Mouse (Mus musculus) intestine, embryonic 14.5 days (tissue): ENCODE results near the gene Trappc10. TPM values are rescaled to one million over a fixed set of nuclear protein-coding genes. Genes with fewer than 3 reads are reported as not detected.

Experiments used
- ATAC-seq: fragments of 200-750 bp; cut with Nextera tagmentation; replicated peaks from 2 replicates; pipeline ENCODE4 v1.8.0; 2017; ENCODE audit warnings: low read depth, moderate number of reproducible peaks, moderate TSS enrichment, moderate library complexity; ENCODE audit not compliant: low FRiP score, low TSS enrichment
- DNase-seq: peaks from one replicate; pipeline ENCODE4 v3.0.0-alpha.2; 2018; ENCODE audit warnings: low spot score
- H3K27ac ChIP-seq: fragments of 300-500 bp; sonication (generic); 2 replicates; pipeline ENCODE4 v1.5.1; 2014; ENCODE audit warnings: low read depth, mild to moderate bottlenecking, control low read depth
- H3K27me3 ChIP-seq: fragments of 300-500 bp; sonication (generic); replicated peaks from 2 replicates; pipeline ENCODE4 v1.6.1; 2014; ENCODE audit warnings: low read length, control low read depth; ENCODE audit not compliant: control insufficient read depth, insufficient read depth
- H3K36me3 ChIP-seq: fragments of 300-500 bp; sonication (generic); 2 replicates; pipeline ENCODE4 v1.6.1; 2014; ENCODE audit warnings: low read length, control low read depth; ENCODE audit not compliant: control insufficient read depth, insufficient read depth
- H3K4me1 ChIP-seq: fragments of 300-500 bp; sonication (generic); replicated peaks from 2 replicates; pipeline ENCODE4 v1.6.1; 2014; ENCODE audit warnings: low read length, control low read depth, mixed read lengths; ENCODE audit not compliant: control insufficient read depth, insufficient read depth
- H3K4me2 ChIP-seq: fragments of 300-500 bp; sonication (generic); 2 replicates; pipeline ENCODE4 v1.6.1; 2014; ENCODE audit warnings: low read length
- H3K4me3 ChIP-seq: fragments of 300-500 bp; sonication (generic); 2 replicates; pipeline ENCODE4 v1.5.1; 2014; ENCODE audit warnings: low read depth, low read length, control low read depth, mixed read lengths
- H3K9ac ChIP-seq: fragments of 300-500 bp; sonication (generic); 2 replicates; pipeline ENCODE4 v1.6.1; 2014; ENCODE audit warnings: mild to moderate bottlenecking, low read length
- H3K9me3 ChIP-seq: fragments of 300-500 bp; sonication (generic); 2 replicates; pipeline ENCODE4 v1.6.1; 2016; ENCODE audit warnings: low read length, control low read depth; ENCODE audit not compliant: control insufficient read depth
- WGBS: fragments of 180-500 bp; shearing (Covaris S2); extraction: QIAGEN DNeasy Blood & Tissue Kit; methylation state at CpG from one replicate; pipeline ENCODE4 v1.1.7; 2014; 5-methylcytosine and 5-hydroxymethylcytosine counted together
- polyA plus RNA-seq: library from polyadenylated mRNA; unstranded; fragments of >200 nt; fragmentation: Nextera tagmentation; extraction: Ambion mirVana; gene quantifications from 2 replicates; pipeline ENCODE4 v1.2.1, GENCODE M21; 2014

Trappc10 gene
- polyA plus RNA-seq, 1 experiment from 2014 or later = 17.6 TPM

GRCm38 (mm10) chr10:78228560-78228928 is 15.9 kb downstream of the Trappc10 start:
- Histone ChIP-seq H3K27me3 (no peaks in the 10 kb centered on the region), H3K9ac (no peak overlapping the region), H3K4me2 (no peak overlapping the region), H3K4me3 (no peak overlapping the region), H3K4me1 (no peaks in the 10 kb centered on the region), H3K36me3 (peaks cover 36% of the 10 kb centered on the region), H3K27ac (no peak overlapping the region), H3K9me3 (no peaks in the 10 kb centered on the region)
- DNase-seq = no peak
- no peak for ATAC-seq
- WGBS = 90% methylated on average over 5 of the region's 5 CpGs

- no peaks in the 10 kb centered on the region for H3K4me1 ChIP-seq
- 83% methylated on average over 8 of the region's 8 CpGs for WGBS
- H3K4me3 ChIP-seq = no peak overlapping the region
- no peak overlapping the region for H3K9ac ChIP-seq
- no peak overlapping the region for H3K27ac ChIP-seq
- H3K36me3 ChIP-seq = peaks cover 36% of the 10 kb centered on the region
- no peak for DNase-seq
- H3K27me3 ChIP-seq = no peaks in the 10 kb centered on the region
- H3K9me3 ChIP-seq = no peaks in the 10 kb centered on the region
- H3K4me2 ChIP-seq = no peak overlapping the region
- no peak for ATAC-seq
Measured at GRCm38 (mm10) chr10:78227875-78228559, 16.4 kb downstream of the Trappc10 start.

- peaks cover 48% of the 10 kb centered on the region for H3K36me3 ChIP-seq
- no peak overlapping the region for H3K4me2 ChIP-seq
- no peak for ATAC-seq
- H3K27me3 ChIP-seq = no peaks in the 10 kb centered on the region
- no peak for DNase-seq
- WGBS = 86% methylated on average over 6 of the region's 6 CpGs
- H3K27ac ChIP-seq = no peak overlapping the region
- H3K4me3 ChIP-seq = no peak overlapping the region
- no peak overlapping the region for H3K9ac ChIP-seq
- no peaks in the 10 kb centered on the region for H3K4me1 ChIP-seq
- H3K9me3 ChIP-seq = no peaks in the 10 kb centered on the region
Measured at GRCm38 (mm10) chr10:78224136-78224535, 20.3 kb downstream of the Trappc10 start.

GRCm38 (mm10) chr10:78222908-78223307 is 21.5 kb downstream of the Trappc10 start:
- no peak for DNase-seq
- no peaks in the 10 kb centered on the region for H3K4me1 ChIP-seq
- 86% methylated on average over 4 of the region's 4 CpGs for WGBS

GRCm38 (mm10) chr10:78221315-78221714 is 23.1 kb downstream of the Trappc10 start:
- Histone ChIP-seq H3K9ac (no peak overlapping the region), H3K36me3 (peaks cover 57% of the 10 kb centered on the region), H3K27me3 (no peaks in the 10 kb centered on the region), H3K27ac (no peak overlapping the region), H3K9me3 (no peaks in the 10 kb centered on the region), H3K4me1 (no peaks in the 10 kb centered on the region), H3K4me2 (no peak overlapping the region), H3K4me3 (no peak overlapping the region)
- 90% methylated on average over 7 of the region's 7 CpGs for WGBS
- ATAC-seq (no peak), DNase-seq (no peak)

More at GRCm38 (mm10) chr10:78222908-78223307, 21.5 kb downstream of the Trappc10 start:
- Histone ChIP-seq H3K4me2 (no peak overlapping the region), H3K36me3 (peaks cover 52% of the 10 kb centered on the region), H3K9ac (no peak overlapping the region), H3K27me3 (no peaks in the 10 kb centered on the region), H3K27ac (no peak overlapping the region), H3K9me3 (no peaks in the 10 kb centered on the region), H3K4me3 (no peak overlapping the region)
- ATAC-seq = no peak

GRCm38 (mm10) chr10:78219528-78219927 is 24.9 kb downstream of the Trappc10 start:
- no peaks in the 10 kb centered on the region for H3K27me3 ChIP-seq
- H3K9ac ChIP-seq = no peak overlapping the region
- DNase-seq (no peak), ATAC-seq (no peak)
- no peaks in the 10 kb centered on the region for H3K9me3 ChIP-seq
- no peak overlapping the region for H3K27ac ChIP-seq
- no peak overlapping the region for H3K4me2 ChIP-seq
- WGBS = 90% methylated on average over 1 of the region's 1 CpGs
- H3K36me3 ChIP-seq = peaks cover 71% of the 10 kb centered on the region
- no peaks in the 10 kb centered on the region for H3K4me1 ChIP-seq
- H3K4me3 ChIP-seq = no peak overlapping the region

GRCm38 (mm10) chr10:78218576-78218975 is 25.9 kb downstream of the Trappc10 start:
- Histone ChIP-seq H3K4me3 (no peak overlapping the region), H3K9ac (no peak overlapping the region), H3K4me2 (no peak overlapping the region), H3K4me1 (no peaks in the 10 kb centered on the region), H3K27me3 (no peaks in the 10 kb centered on the region), H3K36me3 (peaks cover 80% of the 10 kb centered on the region), H3K9me3 (no peaks in the 10 kb centered on the region), H3K27ac (no peak overlapping the region)
- WGBS = 89% methylated on average over 6 of the region's 6 CpGs
- ATAC-seq (no peak), DNase-seq (no peak)

GRCm38 (mm10) chr10:78216376-78217083 is 27.9 kb downstream of the Trappc10 start:
- Histone ChIP-seq H3K9ac (no peak overlapping the region), H3K4me1 (no peaks in the 10 kb centered on the region), H3K27ac (no peak overlapping the region), H3K4me3 (no peak overlapping the region), H3K4me2 (no peak overlapping the region), H3K27me3 (no peaks in the 10 kb centered on the region), H3K36me3 (peaks cover 89% of the 10 kb centered on the region), H3K9me3 (no peaks in the 10 kb centered on the region)
- DNase-seq (no peak), ATAC-seq (no peak)
- WGBS = 84% methylated on average over 6 of the region's 6 CpGs

- 95% methylated on average over 9 of the region's 9 CpGs for WGBS
- H3K36me3 ChIP-seq = peaks cover 88% of the 10 kb centered on the region
Measured at GRCm38 (mm10) chr10:78214371-78214770, 30.1 kb downstream of the Trappc10 start.

More at GRCm38 (mm10) chr10:78214371-78214770, 30.1 kb downstream of the Trappc10 start:
- no peak for DNase-seq
- no peak overlapping the region for H3K4me3 ChIP-seq
- no peaks in the 10 kb centered on the region for H3K27me3 ChIP-seq
- no peak for ATAC-seq
- no peak overlapping the region for H3K9ac ChIP-seq
- H3K4me2 ChIP-seq = no peak overlapping the region
- no peak overlapping the region for H3K27ac ChIP-seq
- no peaks in the 10 kb centered on the region for H3K4me1 ChIP-seq
- H3K9me3 ChIP-seq = no peaks in the 10 kb centered on the region
